Mouse (Mus musculus): ENCODE data around the gene Dip2c. TPM values are rescaled to one million over a fixed set of nuclear protein-coding genes. Genes with fewer than 3 reads are reported as not detected.

Gene Dip2c
- total and polyA plus RNA-seq, 3 experiments: not detected

DNA sequence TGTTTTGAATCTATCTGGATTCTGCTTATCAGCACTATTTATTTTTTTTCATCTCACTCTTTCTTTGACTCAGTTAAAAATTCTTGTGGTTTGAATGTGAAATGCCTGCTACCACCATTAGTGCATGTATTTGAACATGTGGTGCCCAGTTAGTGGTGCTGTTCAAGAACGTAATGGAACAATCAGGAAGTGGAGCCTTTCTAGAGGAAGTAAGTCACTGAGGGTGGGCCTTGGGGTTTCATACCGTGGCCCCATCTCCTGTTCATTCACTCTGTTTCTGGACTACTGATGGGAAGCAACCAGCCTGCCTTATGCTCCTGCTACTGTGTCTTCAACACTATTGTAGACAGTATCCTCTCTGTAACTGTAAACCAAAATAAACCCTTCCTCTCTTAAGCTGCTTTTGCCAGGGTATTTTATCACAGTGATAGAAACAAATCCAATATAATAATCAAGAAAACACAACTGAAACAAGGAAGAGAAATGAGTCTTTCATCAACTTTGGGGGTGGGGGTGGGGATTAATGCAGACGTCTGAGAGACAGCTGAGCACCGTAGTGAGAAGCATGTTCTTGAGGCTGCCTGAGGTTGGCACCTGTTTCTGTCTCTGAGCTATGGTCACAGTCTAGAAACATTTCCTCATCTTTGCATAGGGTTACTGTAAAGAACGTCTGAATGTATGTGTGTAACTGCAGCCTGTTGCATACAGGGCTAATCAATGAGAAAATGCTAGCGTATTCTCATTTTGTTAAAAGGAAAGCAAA, 323.2 kb downstream of the Dip2c start:
- Histone ChIP-seq H3K79me2 (ENCODE audit: control insufficient read depth, insufficient read depth, low read length, poor library complexity) (no peaks in the 10 kb centered on the region), H3K9me3 (replicated peaks; ENCODE audit: insufficient read depth, low read length) (no peaks in the 10 kb centered on the region), H3K27me3 (ENCODE audit: control insufficient read depth in 1 of 2, insufficient read depth in 2 of 2, low read length in 2 of 2) (0 out of 4 replicates have a peak, but pooled peaks cover 0 to 2% of the 10 kb centered on the region in 2 experiments), H3K27ac (ENCODE audit: control insufficient read depth, low read depth, low read length) (no peak overlapping the region), H3K4me1 (ENCODE audit: control insufficient read depth in 1 of 2, insufficient read depth in 2 of 2, low read length in 2 of 2) (no peaks in the 10 kb centered on the region), H3K9ac (ENCODE audit: control insufficient read depth, low read depth, low read length, poor library complexity, severe bottlenecking) (no peak overlapping the region), H3K36me3 (ENCODE audit: control insufficient read depth in 1 of 2, insufficient read depth in 2 of 2, low read length in 2 of 2) (no peaks in the 10 kb centered on the region), H3K4me3 (ENCODE audit: control insufficient read depth in 1 of 2, insufficient read depth in 1 of 2, low read depth in 2 of 2, low read length in 2 of 2) (no peak overlapping the region)
- TF ChIP-seq NELFE (IDR thresholded peaks at IDR 0.05; ENCODE audit: low read depth, low read length) (no peak), POLR2A (IDR thresholded peaks at IDR 0.05; ENCODE audit: control insufficient read depth in 1 of 2, insufficient read depth in 1 of 2, low read depth in 1 of 2, low read length in 2 of 2, poor library complexity in 1 of 2) (no peak), NRF1 (IDR thresholded peaks at IDR 0.05; ENCODE audit: insufficient read depth, low read depth, low read length, poor library complexity, severe bottlenecking) (no peak), SIN3A (IDR thresholded peaks at IDR 0.05; ENCODE audit: low read length) (no peak), ZNF384 (IDR thresholded peaks at IDR 0.05; ENCODE audit: low read depth, low read length) (no peak), MYC (IDR thresholded peaks at IDR 0.05; ENCODE audit: low read depth, low read length) (no peak), RAD21 (IDR thresholded peaks at IDR 0.05; ENCODE audit: low read depth, low read length) (no peak), TCF12 (IDR thresholded peaks at IDR 0.05; ENCODE audit: low read depth, low read length) (no peak), MAFK (IDR thresholded peaks at IDR 0.05; ENCODE audit: borderline replicate concordance, low read depth, low read length) (no peak), UBTF (IDR thresholded peaks at IDR 0.05; ENCODE audit: borderline replicate concordance, insufficient read depth, low read depth, low read length) (no peak), E2F4 (IDR thresholded peaks at IDR 0.05; ENCODE audit: borderline replicate concordance, low read depth, low read length) (no peak), TBP (IDR thresholded peaks at IDR 0.05; ENCODE audit: low read depth, low read length) (no peak), ZKSCAN1 (IDR thresholded peaks at IDR 0.05; ENCODE audit: low read depth, low read length) (no peak), POLR2AphosphoS5 (IDR thresholded peaks at IDR 0.05; ENCODE audit: borderline replicate concordance, low read depth, low read length) (no peak)
- DNase-seq (ENCODE audit: low read depth, low spot score): no peak

DNA sequence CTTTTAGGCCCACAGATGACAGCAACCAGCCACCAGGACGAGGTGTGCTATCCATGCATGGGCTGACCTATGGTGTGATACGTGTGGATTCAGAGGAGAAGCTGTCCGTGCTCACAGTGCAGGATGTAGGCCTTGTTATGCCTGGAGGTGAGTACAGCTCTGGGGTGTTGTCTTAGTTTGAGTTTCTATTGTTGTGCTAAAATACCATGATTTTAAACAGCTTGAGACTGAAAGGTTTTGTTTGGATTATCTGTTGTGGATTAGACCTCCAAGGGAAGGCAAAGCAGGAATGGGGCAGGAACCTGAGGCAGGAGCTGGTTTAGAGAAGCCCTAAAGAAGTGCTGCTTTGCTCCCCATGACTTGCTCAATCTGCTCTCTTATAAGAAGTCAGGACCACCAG, 325.0 kb downstream of the Dip2c start:
- H3K9me3 ChIP-seq (replicated peaks; ENCODE audit: insufficient read depth, low read length): no peaks in the 10 kb centered on the region
- no peak overlapping the region for H3K9ac ChIP-seq (ENCODE audit: control insufficient read depth, low read depth, low read length, poor library complexity, severe bottlenecking)
- H3K4me3 ChIP-seq (ENCODE audit: control insufficient read depth in 1 of 2, insufficient read depth in 1 of 2, low read depth in 2 of 2, low read length in 2 of 2): no peak overlapping the region
- no peaks in the 10 kb centered on the region for H3K36me3 ChIP-seq (ENCODE audit: control insufficient read depth in 1 of 2, insufficient read depth in 2 of 2, low read length in 2 of 2)
- no peaks in the 10 kb centered on the region for H3K79me2 ChIP-seq (ENCODE audit: control insufficient read depth, insufficient read depth, low read length, poor library complexity)
- no peak overlapping the region for H3K27ac ChIP-seq (ENCODE audit: control insufficient read depth, low read depth, low read length)
- DNase-seq (ENCODE audit: low read depth, low spot score): no peak
- H3K4me1 ChIP-seq (ENCODE audit: control insufficient read depth in 1 of 2, insufficient read depth in 2 of 2, low read length in 2 of 2): no peaks in the 10 kb centered on the region
- TF ChIP-seq MAFK (IDR thresholded peaks at IDR 0.05; ENCODE audit: borderline replicate concordance, low read depth, low read length): no peak
- no peak for TF ChIP-seq MEF2A (IDR thresholded peaks at IDR 0.05; ENCODE audit: extremely low read depth, insufficient replicate concordance, low read depth, low read length, poor library complexity, severe bottlenecking)
- no peak for TF ChIP-seq JUND (IDR thresholded peaks at IDR 0.05; ENCODE audit: low read depth, low read length)
- TF ChIP-seq NELFE (IDR thresholded peaks at IDR 0.05; ENCODE audit: low read depth, low read length): no peak
- TF ChIP-seq CTCF (IDR thresholded peaks at IDR 0.05 in 2 of 3, conservative IDR thresholded peaks at IDR 0.05 in 1 of 3; ENCODE audit: control insufficient read depth in 1 of 3, insufficient read depth in 1 of 3, low read depth in 2 of 3, low read length in 3 of 3, poor library complexity in 1 of 3, severe bottlenecking in 1 of 3): no peak
- 0 out of 4 replicates have a peak, but pooled peaks cover 0 to 2% of the 10 kb centered on the region in 2 experiments for H3K27me3 ChIP-seq (ENCODE audit: control insufficient read depth in 1 of 2, insufficient read depth in 2 of 2, low read length in 2 of 2)
